Mouse (Mus musculus) liver, embryonic 14.5 days (tissue): Measurements from ENCODE around the gene Kansl3. TPM values are rescaled to one million over a fixed set of nuclear protein-coding genes. Genes with fewer than 3 reads are reported as not detected.

Experiments used
- ATAC-seq: fragments of 200-750 bp; cut with Nextera tagmentation; 2 replicates; pipeline ENCODE4 v1.8.0; 2017; ENCODE audit warnings: moderate number of reproducible peaks, mild to moderate bottlenecking, moderate library complexity; ENCODE audit not compliant: insufficient read depth
- DNase-seq, 3 experiments: peaks; one replicate each; pipeline ENCODE4 v3.0.0-alpha.2; 2012 to 2013; ENCODE audit warnings: low read depth in 3 of 3, low spot score in 3 of 3
- H3K27ac ChIP-seq: fragments of 300-500 bp; sonication (generic); 2 replicates; pipeline ENCODE4 v1.5.1; 2014; ENCODE audit warnings: moderate library complexity, mild to moderate bottlenecking, control low read depth, inconsistent platforms
- H3K27me3 ChIP-seq: fragments of 300-500 bp; sonication (generic); 2 replicates; pipeline ENCODE4 v1.6.1; 2014; ENCODE audit warnings: mild to moderate bottlenecking, low read length, moderate library complexity; ENCODE audit not compliant: control insufficient read depth, insufficient read depth
- H3K36me3 ChIP-seq: fragments of 300-500 bp; sonication (generic); replicated peaks from 2 replicates; pipeline ENCODE4 v1.6.1; 2014; ENCODE audit warnings: low read depth; ENCODE audit not compliant: control insufficient read depth, insufficient read depth
- H3K4me1 ChIP-seq, 2 experiments: fragments of 200-500 bp in 1 of 2; fragments of 300-500 bp in 1 of 2; sonication (generic) in 1 of 2; replicated peaks; 2 replicates each; pipeline ENCODE4 v1.6.1; 2012 to 2014; ENCODE audit warnings: antibody characterized with exemption in 1 of 2, inconsistent platforms in 1 of 2, low read length in 1 of 2; ENCODE audit not compliant: control insufficient read depth in 2 of 2, insufficient read depth in 2 of 2
- H3K4me2 ChIP-seq: fragments of 300-500 bp; sonication (generic); 2 replicates; pipeline ENCODE4 v1.6.1; 2014; ENCODE audit warnings: low read depth, mild to moderate bottlenecking, control low read depth, moderate library complexity
- H3K4me3 ChIP-seq, 2 experiments: fragments of 200-500 bp in 1 of 2; fragments of 300-500 bp in 1 of 2; sonication (generic) in 1 of 2; 2 replicates each; pipeline ENCODE4 v1.5.1; 2012 to 2014; ENCODE audit warnings: low read depth in 2 of 2, low read length in 2 of 2, mild to moderate bottlenecking in 2 of 2, control low read depth in 1 of 2, inconsistent platforms in 1 of 2, moderate library complexity in 1 of 2; ENCODE audit not compliant: insufficient read depth in 1 of 2
- H3K9ac ChIP-seq: fragments of 300-500 bp; sonication (generic); replicated peaks from 2 replicates; pipeline ENCODE4 v1.6.1; 2014; ENCODE audit warnings: mild to moderate bottlenecking, control low read depth, moderate library complexity
- H3K9me3 ChIP-seq: fragments of 300-500 bp; sonication (generic); 2 replicates; pipeline ENCODE4 v1.6.1; 2016; ENCODE audit warnings: low read length, mixed read lengths; ENCODE audit not compliant: control insufficient read depth
- CTCF ChIP-seq: IDR thresholded peaks from 2 replicates; pipeline ENCODE4 v1.5.1; 2016; ENCODE audit warnings: antibody characterized with exemption, low read depth, control low read depth
- EP300 ChIP-seq: IDR thresholded peaks from 2 replicates; pipeline ENCODE4 v1.6.1; 2016; ENCODE audit warnings: antibody characterized with exemption, low read depth
- WGBS: fragments of 180-500 bp; shearing (Covaris S2); extraction: QIAGEN DNeasy Blood & Tissue Kit; methylation state at CpG from one replicate; pipeline ENCODE4 v1.1.7; 2014; ENCODE audit not compliant: insufficient replicate concordance; 5-methylcytosine and 5-hydroxymethylcytosine counted together
- polyA plus RNA-seq, 2 experiments: library from polyadenylated mRNA; depleted of rRNA in 1 of 2; stranded (reverse) in 1 of 2; unstranded in 1 of 2; fragments of >200 nt; fragmentation: Nextera tagmentation in 1 of 2; extraction: Ambion mirVana in 1 of 2; gene quantifications; 2 replicates each; pipeline versions ENCODE4 v1.2.1 to v1.2.3; 2012 to 2014

Kansl3 gene
- polyA plus RNA-seq, 2 experiments, result 7.2 to 10.9 TPM

- no peak for ATAC-seq
- no peak for TF ChIP-seq EP300
- no peak for TF ChIP-seq CTCF
- Histone ChIP-seq H3K36me3 (peaks cover 11% of the 10 kb centered on the region), H3K9ac (no peak overlapping the region), H3K4me3 (no peak overlapping the region), H3K9me3 (no peaks in the 10 kb centered on the region), H3K27ac (no peak overlapping the region), H3K4me1 (no peaks in the 10 kb centered on the region), H3K4me2 (no peak overlapping the region), H3K27me3 (no peaks in the 10 kb centered on the region)
- 62% methylated on average over 6 of the region's 6 CpGs for WGBS
- DNase-seq, result no peak
These were observed 37.2 kb downstream of the Kansl3 start for GRCm38 (mm10) chr1:36331743-36332142.

DNA sequence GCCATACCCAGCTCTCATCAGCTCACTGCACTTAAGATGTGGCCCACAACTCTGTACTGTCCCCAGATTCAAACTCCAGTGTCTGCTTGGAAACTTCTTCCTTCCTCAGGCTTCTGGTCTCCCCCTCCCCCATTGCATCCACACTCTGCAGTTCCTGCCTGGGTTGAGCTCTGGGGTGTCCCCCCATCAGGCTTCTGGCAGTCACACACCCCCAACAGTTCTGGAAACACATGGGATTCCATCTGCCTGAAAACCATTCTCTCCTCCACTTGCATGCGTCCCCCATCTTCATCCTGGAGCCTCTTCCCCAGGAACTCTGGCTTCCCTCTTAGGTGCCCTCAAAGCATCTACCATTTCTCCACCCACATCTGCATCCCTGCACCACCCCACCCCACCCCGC lies 42.2 kb downstream of the Kansl3 start:
- Histone ChIP-seq H3K27me3 (no peaks in the 10 kb centered on the region), H3K4me2 (no peak overlapping the region), H3K9me3 (no peaks in the 10 kb centered on the region), H3K9ac (no peak overlapping the region), H3K4me1 (no peaks in the 10 kb centered on the region), H3K4me3 (no peak overlapping the region), H3K36me3 (no peaks in the 10 kb centered on the region), H3K27ac (no peak overlapping the region)
- TF ChIP-seq EP300 (no peak), CTCF (no peak)
- DNase-seq (no peak), ATAC-seq (no peak)
- 59% methylated on average over 2 of the region's 2 CpGs for WGBS

- TF ChIP-seq CTCF, result no peak
- no peak for TF ChIP-seq EP300
- no peaks in the 10 kb centered on the region for H3K4me1 ChIP-seq
- DNase-seq (no peak), ATAC-seq (no peak)
- 68% methylated on average over 2 of the region's 2 CpGs for WGBS
- no peak overlapping the region for H3K27ac ChIP-seq
- no peaks in the 10 kb centered on the region for H3K9me3 ChIP-seq
- H3K4me2 ChIP-seq, result no peak overlapping the region
- no peaks in the 10 kb centered on the region for H3K27me3 ChIP-seq
- H3K36me3 ChIP-seq, result no peaks in the 10 kb centered on the region
- no peak overlapping the region for H3K4me3 ChIP-seq
- no peak overlapping the region; the same call in 1 of the 2 replicates for H3K9ac ChIP-seq
These were observed 43.1 kb downstream of the Kansl3 start for GRCm38 (mm10) chr1:36325900-36326321.

DNA sequence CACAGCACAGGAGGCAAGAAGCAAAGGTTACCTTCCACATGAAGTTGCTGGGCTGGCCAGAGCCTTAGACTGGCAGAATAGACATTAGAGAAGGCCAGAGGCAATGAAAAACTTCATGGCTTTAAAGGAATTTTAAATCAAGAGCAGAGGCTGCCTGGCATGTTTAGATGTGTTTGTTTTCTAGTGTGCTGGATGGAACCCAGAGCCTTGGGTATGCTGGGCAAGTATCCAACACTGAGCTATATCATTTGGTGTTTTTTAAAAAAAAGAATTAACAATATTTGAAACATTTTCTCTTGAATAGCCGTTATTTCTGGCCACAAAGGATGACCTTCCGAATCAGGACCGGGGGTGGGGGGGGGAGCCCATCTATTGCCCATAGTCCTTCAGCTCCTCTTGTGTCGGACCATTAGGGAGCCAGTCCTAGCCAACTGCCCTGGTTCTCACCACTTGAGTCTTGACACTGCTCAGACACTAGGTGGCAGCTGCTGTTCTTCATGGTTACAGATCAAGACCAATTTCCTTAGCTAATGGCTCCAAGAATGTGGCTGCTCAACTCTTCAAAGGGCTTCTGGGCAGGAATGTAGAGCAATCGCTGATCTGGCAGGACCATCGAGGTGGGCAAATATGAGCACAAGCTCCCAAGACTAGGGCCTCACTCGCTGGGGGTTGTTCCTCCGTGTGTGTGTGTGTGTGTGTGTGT lies 45.1 kb downstream of the Kansl3 start:
- TF ChIP-seq EP300 (no peak), CTCF (peak; percentile 68)
- no peak for ATAC-seq
- no peak overlapping the region for H3K4me3 ChIP-seq
- peak in 1 of 3 experiments; percentile 24 for DNase-seq
- 38% methylated on average over 8 of the region's 8 CpGs for WGBS
- no peak overlapping the region for H3K4me2 ChIP-seq
- no peak overlapping the region for H3K27ac ChIP-seq
- no peaks in the 10 kb centered on the region for H3K4me1 ChIP-seq
- H3K27me3 ChIP-seq, result no peaks in the 10 kb centered on the region
- H3K36me3 ChIP-seq, result no peaks in the 10 kb centered on the region
- no peaks in the 10 kb centered on the region for H3K9me3 ChIP-seq
- H3K9ac ChIP-seq, result no peak overlapping the region

DNA sequence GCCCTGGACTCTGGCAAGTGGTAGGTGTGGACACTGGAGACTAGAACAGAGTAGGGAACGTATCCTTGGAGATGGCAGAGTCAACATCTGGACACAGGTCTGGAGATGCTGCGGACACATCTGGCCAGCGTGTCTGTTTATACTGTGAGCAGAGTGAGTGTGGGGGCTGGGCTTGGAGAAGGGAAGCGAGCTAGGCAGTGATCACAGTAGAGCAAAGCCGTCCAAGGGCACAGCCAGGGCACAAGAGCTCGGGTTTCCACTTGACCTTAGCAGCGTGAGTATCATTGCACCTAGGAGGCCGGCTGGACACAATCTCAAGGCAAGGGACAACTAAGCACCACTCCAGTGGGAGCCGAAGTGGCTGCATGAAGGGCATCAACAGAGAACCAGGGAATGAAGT lies 45.9 kb downstream of the Kansl3 start:
- Histone ChIP-seq H3K9ac (no peak overlapping the region), H3K4me2 (no peak overlapping the region), H3K4me1 (no peaks in the 10 kb centered on the region), H3K4me3 (no peak overlapping the region), H3K9me3 (no peaks in the 10 kb centered on the region), H3K27ac (no peak overlapping the region), H3K36me3 (no peaks in the 10 kb centered on the region), H3K27me3 (no peaks in the 10 kb centered on the region)
- WGBS, result 60% methylated on average over 9 of the region's 9 CpGs
- DNase-seq, result no peak
- ATAC-seq, result no peak
- no peak for TF ChIP-seq CTCF
- TF ChIP-seq EP300, result no peak
